Mouse (Mus musculus) kidney, adult 11 months (tissue): ENCODE measurements around the gene 4932438A13Rik.

ENCODE experiments used
- DNase-seq: peaks from one replicate; pipeline ENCODE4 v3.0.0; 2022

The 4932438A13Rik gene

GRCm38 (mm10) chr3:36862721-36863275 lies at the start of gene 4932438A13Rik:
Gene 4932438A13Rik (plus strand): TSS chr3:36863104.
- peak; percentile 93 for DNase-seq

- DNase-seq, result no peak
Measured at GRCm38 (mm10) chr3:36816633-36817032, 46.3 kb upstream of the 4932438A13Rik start.

DNA sequence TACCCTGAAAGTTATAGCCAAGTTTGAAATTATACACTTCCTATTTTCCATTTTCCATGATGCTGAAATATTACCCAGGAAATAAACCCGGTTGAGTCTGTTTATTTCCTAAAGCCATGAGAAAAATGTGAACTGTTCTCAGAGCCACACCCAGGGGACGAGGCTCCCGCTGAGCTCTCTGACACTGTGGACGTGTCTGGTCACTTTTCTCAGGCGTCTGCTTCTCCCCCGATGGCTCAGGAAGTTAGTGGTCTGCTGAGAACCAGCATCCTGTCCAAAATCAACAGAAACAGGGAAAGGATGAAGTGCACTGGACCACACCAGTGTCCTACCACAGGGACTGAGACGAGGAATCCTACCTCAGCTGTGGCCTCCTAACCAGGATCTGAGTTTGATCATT lies 43.5 kb upstream of the 4932438A13Rik start:
- peak; percentile 36 for DNase-seq

GRCm38 (mm10) chr3:36821037-36821436 lies 41.9 kb upstream of the 4932438A13Rik start:
- no peak for DNase-seq

- no peak for DNase-seq
Measured at GRCm38 (mm10) chr3:36825098-36825497, 37.8 kb upstream of the 4932438A13Rik start.

- DNase-seq, result no peak
Measured at GRCm38 (mm10) chr3:36825554-36825953, 37.4 kb upstream of the 4932438A13Rik start.

DNA sequence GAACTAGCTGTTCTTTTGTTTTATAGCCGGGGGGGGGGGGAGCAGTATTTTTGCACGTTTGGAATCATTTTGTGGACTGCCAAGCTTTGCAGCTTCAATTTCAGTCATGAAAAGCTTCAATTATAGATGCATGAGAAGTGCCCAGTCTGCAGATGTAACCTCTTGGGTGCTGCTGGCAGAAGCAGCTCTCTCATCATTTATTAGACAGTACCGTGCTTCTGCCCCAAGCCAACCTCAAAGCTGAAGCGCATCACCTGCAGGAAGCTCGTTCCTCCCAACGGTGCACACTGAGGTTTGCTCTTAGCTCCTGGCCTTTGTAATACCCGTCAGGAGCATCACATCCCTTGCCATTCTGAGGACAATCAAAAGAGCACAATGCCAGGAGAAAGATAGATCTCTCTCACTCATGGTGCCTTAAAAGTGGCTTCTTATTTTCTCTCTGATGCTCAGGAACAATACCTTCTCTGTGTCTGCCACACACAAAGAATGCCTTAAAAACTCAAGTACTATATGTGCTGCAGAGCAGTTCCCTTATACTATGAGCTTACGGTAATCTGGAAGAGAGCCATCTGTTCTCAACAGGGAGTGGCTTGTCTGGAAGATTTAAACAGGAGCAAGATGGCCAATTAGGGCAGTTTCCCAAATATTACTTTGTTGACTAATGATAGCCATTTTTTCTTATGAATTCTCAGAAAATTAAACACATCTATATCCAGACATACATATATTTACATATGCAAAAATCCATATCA lies 35.5 kb upstream of the 4932438A13Rik start:
- no peak for DNase-seq

- DNase-seq, result no peak
Measured at GRCm38 (mm10) chr3:36830218-36830617, 32.7 kb upstream of the 4932438A13Rik start.

- no peak for DNase-seq
Measured at GRCm38 (mm10) chr3:36834426-36834825, 28.5 kb upstream of the 4932438A13Rik start.

DNA sequence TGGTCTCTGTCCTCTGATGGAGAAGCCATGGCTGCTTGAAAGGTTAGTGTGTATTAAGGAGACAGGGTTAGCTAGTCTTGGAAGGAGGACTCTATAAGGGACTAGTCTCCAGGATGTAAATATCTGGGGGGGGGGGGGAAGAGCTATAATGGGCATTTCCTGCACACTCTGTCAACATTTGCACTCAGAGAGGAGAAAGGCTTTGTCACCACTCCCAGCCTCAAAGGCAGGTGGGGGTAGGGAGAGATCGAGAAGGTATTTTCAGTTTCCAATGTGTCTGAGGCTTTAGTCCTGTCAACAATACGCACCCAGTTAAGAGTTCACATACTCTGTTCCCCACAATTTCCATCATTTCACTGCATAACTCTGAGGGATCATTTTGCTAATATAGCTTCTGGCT lies 28.1 kb upstream of the 4932438A13Rik start:
- DNase-seq, result no peak

DNA sequence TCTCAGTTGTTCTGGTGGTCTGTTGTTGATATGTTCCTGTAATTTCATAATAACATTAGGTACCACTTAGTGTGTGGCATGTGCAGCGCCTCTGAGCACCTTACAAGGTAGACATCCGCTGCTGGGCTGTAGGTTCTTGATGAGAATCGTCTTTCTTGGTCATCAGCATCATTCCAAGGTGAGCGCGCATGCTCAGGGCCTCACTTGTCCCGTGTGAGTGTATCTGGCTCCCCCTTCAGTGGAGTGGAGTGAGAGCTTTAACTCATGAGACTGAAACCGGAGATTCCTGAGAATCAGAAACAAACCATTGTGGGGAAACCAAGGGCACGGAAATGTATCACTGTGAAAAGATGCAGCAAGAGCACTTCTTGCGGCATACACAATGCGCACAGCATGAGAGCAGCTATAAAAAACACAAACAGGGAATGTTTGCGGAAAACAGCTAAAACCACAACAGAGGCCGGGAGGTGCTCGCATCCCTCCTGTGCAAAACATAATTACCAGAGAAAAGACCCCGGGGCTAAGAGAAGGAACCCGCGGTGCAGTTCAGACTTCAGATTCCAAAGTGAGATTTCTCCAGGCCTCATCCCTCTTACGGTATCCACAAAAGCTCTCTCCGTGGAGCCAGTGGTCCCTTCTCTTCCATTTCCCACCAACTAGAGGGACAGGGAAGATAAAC lies 27.2 kb upstream of the 4932438A13Rik start:
- DNase-seq, result no peak

- no peak for DNase-seq
Measured at GRCm38 (mm10) chr3:36836833-36837232, 26.1 kb upstream of the 4932438A13Rik start.

DNA sequence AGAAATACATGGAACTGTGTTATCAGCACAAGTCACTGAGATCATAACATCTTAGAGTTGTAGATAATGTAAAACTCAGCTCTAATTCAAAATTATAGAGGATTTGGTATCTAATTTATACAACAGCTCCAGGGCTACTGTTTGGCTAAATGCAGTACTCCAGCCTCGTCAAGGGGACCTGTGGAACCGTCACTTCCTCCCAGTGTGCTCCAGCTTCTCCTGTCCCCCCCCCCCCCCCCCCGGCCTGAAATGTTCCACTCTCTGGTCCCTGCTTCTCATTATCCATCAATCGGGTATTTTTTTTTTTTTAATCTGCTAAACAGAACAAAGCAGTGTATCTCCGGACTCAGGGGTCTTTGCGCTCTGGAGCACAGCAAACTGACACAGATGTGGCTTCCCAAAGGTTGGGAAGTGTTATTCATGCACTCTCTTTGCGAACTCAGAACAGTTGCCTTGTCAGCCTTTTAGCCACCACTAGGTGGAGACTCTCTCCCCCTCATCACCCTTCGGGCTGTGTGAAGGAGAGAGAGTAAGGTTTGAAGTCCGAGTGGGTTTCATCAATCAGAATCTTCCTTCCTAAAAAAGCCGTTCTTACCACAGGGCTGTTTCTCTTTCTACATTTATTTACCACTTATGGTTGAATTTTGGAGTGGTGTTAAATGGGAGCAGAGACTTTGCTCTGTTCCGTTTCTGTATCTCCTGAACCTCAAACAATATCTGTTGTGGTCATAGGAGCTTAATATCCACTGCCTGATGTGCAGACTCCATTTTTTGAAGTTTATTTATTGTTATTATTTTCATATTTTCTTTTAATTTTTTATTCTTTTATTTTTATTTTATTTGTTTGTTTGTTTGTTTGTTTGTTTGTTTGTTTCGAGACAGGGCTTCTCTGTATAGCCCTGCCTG lies 22.0 kb upstream of the 4932438A13Rik start:
- peak; percentile 33 for DNase-seq

DNA sequence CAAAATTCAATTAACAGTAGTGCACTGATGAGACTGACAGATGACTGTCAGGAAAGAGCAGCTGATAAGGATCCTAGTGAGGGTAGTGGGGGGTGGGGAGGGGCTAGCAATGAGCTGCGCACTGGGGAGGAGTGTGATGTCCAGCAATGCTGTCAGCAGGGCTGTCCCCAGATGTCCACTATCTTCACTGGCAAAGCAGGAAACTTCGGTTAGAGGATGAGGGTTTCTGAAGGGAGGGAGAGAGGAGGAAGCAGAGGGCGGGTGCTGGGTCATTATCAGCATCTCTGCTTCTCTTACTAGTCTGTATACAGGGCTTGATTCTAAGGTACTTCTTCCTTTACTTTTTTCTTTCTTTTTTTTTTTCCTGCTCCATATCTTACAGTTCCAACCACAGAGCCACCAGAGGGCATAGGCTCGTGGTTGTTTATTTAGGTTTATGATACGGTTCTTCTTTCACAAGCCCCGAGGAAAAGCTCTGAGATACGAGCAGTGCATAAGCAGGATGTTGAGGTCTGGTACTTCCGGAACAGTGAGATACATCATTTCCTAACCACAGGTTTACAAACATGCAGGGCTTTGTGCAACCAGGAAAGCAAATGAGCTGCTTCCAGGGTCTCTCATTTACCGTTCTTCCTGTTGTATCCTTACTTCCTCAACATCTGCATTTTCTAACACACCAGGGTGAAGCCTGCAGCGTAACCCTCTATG lies 9.0 kb upstream of the 4932438A13Rik start:
- DNase-seq, result no peak

- DNase-seq, result no peak
Measured at GRCm38 (mm10) chr3:36861411-36862410, 1.2 kb upstream of the 4932438A13Rik start.

DNA sequence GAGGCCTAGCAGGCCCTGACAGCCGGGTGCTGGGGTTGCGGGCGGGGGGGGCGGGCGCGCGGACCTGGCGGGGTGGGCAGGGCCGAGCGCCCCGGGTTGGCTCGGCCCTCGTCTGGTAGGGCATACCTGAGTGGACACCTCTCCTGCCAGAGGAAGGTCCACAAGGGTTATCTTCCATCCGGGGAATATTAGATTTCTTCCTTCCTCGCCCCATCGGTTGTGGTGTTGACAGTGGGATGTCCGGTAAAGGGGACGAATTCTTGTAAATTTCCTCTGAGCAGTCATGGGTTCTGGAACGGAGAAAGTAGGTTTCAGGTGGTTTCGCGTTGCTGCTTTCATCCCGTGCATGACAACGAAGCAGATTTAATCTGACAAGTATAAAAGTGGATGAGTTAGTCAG lies 523 bp downstream of the 4932438A13Rik start:
- no peak for DNase-seq

- DNase-seq, result no peak
Measured at GRCm38 (mm10) chr3:36863881-36864280, 977 bp downstream of the 4932438A13Rik start.

GRCm38 (mm10) chr3:36864466-36864865 lies 1.6 kb downstream of the 4932438A13Rik start:
- no peak for DNase-seq

GRCm38 (mm10) chr3:36905372-36905771 lies 42.5 kb downstream of the 4932438A13Rik start:
- DNase-seq, result no peak

DNA sequence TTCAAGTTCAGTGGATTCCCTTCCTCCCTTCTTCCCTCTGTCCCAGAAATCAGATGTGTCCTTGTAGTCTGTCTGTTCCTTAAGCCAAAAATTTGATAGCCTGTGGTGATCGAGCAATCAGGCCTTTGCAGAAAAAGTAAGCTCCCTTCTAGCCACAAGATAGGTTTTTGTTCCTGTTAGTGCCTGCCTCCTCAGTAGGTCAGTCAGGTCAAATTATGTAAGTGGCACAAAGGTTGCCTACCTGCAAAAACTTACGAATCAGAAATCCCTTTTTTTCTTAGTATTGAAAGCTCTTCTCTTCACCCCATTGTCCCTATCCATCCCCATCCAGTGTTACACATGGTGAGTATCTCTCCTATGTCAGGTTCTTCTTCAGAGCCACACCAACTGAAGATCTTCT lies 54.9 kb downstream of the 4932438A13Rik start:
- DNase-seq, result no peak

DNA sequence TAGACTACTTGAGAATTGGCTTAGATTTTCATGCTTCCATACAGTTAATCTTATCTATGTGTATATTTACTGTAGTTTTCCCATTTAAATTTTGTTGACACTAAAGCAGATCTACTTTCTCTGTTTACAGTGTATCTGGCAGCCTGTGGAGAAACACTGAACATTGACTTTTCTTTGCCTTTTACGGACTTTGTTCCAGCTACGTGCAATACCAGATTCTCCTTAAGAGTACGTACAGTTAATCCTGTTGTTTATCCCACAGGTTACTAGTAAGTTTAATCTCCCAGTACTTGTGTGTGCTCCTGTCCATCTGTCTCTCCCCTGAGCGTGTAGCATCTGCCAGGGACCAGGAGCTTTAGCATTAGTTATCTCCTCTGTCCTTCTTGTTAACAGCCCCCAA lies 55.4 kb downstream of the 4932438A13Rik start:
- no peak for DNase-seq
